Comparison of ENCODE assay signal across 18 mouse cellular contexts in the genomic region with DNA sequence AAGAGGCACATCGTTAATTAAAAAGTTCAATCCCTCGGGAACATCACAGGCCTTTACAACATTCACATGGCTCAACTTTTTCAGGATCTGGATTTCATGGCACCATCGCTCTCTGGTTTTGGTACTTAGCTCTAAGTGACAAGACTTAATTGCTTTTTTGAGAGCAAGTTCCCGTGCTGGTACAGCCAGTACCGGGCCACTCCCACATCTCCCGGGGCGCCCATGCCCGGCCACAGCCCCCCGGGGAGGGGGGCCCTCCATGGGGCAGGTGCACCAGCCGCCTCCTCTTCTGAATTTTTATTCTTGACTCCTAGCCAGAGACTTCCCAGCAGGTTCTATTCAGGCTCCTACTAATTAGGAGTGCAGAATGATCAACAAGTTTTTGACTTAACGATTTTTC.
"Had no signal": no experiment of that assay in that cellular context is flagged by ENCODE, and none has a peak within 500 bp of the region (broad histone marks: within the 10 kb centered on the region; RNA-seq: fewer than 3 reads in every experiment).

No protein-coding gene starts in this region.

- H3K9ac ChIP-seq: lung, embryonic 14.5 days; midbrain, embryonic 13.5 days; midbrain, embryonic 15.5 days; neural tube, embryonic 13.5 days; neural tube, embryonic 15.5 days had no signal

- H3K27me3 ChIP-seq: midbrain, embryonic 13.5 days; midbrain, embryonic 15.5 days; neural tube, embryonic 13.5 days; neural tube, embryonic 15.5 days had no signal

- DNase-seq: lung, adult 18-20 months; lung, embryonic 14.5 days; lung, postnatal 10 days; lung, postnatal 4 days; retina, postnatal 1 day; right cerebral cortex, adult 18-20 months; right cerebral cortex, postnatal 25 days; right cerebral cortex, postnatal 4 days; spleen, adult 18-20 months; thymus, adult 18-20 months; thymus, postnatal 14 days; thymus, postnatal 36 days had no signal

- H3K9me3 ChIP-seq: midbrain, embryonic 10.5 days; midbrain, embryonic 13.5 days; midbrain, embryonic 15.5 days; neural tube, embryonic 13.5 days; neural tube, embryonic 15.5 days had no signal

- H3K4me1 ChIP-seq: midbrain, embryonic 10.5 days; midbrain, embryonic 13.5 days; midbrain, embryonic 15.5 days; neural tube, embryonic 13.5 days; neural tube, embryonic 15.5 days had no signal

- ATAC-seq: midbrain, embryonic 13.5 days; midbrain, embryonic 15.5 days had no signal

- H3K27ac ChIP-seq: midbrain, embryonic 10.5 days; midbrain, embryonic 13.5 days; midbrain, embryonic 15.5 days; neural tube, embryonic 13.5 days; neural tube, embryonic 15.5 days had no signal

- H3K4me3 ChIP-seq: midbrain, embryonic 10.5 days; midbrain, embryonic 13.5 days; midbrain, embryonic 15.5 days; myocyte; neural tube, embryonic 13.5 days; neural tube, embryonic 15.5 days had no signal

- H3K4me2 ChIP-seq: lung, embryonic 14.5 days; midbrain, embryonic 13.5 days; midbrain, embryonic 15.5 days; neural tube, embryonic 13.5 days; neural tube, embryonic 15.5 days had no signal
